Mouse (Mus musculus) B cell, adult 62 days (primary cell): Measurements from ENCODE around the gene Trappc11. TPM values are rescaled to one million over a fixed set of nuclear protein-coding genes. Genes with fewer than 3 reads are reported as not detected.

Experiments
- total RNA-seq: library from RNA; stranded (reverse); gene quantifications from 4 replicates; pipeline ENCODE4 v1.2.4, GENCODE M21; 2023

Gene Trappc11
- total RNA-seq, result 32.3 to 41.0 TPM (median 36.5 TPM) in 4 replicates

DNA sequence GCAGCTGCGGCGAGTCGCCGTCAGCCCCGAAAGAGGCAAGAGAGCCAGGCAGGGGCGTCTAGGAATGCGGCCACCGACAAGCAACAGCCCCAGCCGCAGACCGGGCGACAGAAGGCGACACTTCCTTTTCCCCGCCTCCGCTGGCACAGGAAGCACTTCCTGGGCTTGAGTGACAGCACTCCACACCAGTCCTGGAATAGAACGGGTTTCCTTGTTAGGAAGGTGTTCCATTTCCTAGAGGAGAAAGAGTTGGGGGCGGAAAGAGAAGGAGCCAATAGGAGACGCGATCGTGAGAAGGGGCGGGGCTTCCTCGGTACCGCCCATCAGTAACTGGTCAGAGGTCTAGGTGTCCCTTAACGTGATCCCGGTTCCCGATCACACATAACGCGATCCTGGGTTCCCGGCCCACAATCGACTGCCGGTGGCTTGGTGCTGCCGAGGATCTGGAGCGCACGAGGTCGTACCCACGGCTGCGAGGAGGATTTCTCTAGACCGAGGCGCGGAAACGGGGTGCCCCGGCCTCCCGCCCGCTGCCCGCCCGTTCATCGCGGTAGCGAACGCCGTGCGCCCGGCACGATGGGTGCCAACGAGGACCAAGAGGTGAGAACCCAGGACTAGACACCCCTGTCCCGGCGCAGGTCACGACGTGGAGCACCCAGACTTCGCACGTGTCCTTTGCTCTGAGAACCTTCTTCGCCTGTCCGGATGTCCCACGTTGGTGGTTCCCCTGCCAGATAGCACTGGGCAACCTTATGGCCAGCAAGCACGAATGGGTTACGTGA, at the start of gene Trappc11, which contains the start of gene Rwdd4a:
Trappc11 (minus strand) TSS at position 127 of the 782 bp plus-strand sequence.
Rwdd4a (plus strand) TSS at position 321 of the 782 bp plus-strand sequence.

GRCm38 (mm10) chr8:47446312-47447046, 86.8 kb downstream of the Trappc11 start, which contains the start of gene Stox2:
Stox2 (minus strand) TSS chr8:47446362.

Other genes with a start within 250 kb of the Trappc11 start
- 0.12 to 0.42 TPM (median 0.22 TPM) in 4 replicates for gene Stox2, start 87.1 kb downstream of the Trappc11 start, total RNA-seq
- 19.9 to 33.1 TPM (median 25.2 TPM) in 4 replicates for gene Rwdd4a, start 194 bp upstream of the Trappc11 start, total RNA-seq
- gene Ing2, start 142.1 kb upstream of the Trappc11 start, total RNA-seq, result 30.3 to 36.7 TPM (median 33.0 TPM) in 4 replicates
- gene Cdkn2aip, start 180.5 kb upstream of the Trappc11 start, total RNA-seq, result 28.4 to 37.8 TPM (median 30.4 TPM) in 4 replicates